Comparison of ENCODE assay signal across 26 mouse cellular contexts in the genomic region with DNA sequence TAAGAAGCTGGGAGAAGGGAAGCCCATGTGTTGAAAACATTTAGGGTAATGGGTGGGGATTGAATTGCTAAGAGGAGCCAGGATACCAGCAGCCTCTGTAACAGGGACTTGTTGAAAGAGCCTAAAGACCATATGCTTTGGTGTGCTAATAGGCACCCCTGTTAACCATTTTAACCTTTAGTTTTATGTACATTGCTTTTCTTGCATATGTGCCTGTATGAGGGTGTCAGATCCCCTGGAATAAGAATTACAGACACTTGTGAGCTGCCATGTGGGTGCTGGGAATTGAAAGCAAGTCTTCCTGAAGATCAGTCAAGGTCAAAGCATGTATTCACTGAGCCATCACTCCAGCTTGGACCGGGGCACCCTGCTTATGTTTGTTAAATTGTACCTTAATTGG. TPM values are rescaled to one million over a fixed set of nuclear protein-coding genes. Genes with fewer than 3 reads are reported as not detected.
"Had no signal": no experiment of that assay in that cellular context is flagged by ENCODE, and none has a peak within 500 bp of the region (broad histone marks: within the 10 kb centered on the region; RNA-seq: fewer than 3 reads in every experiment).

No protein-coding gene starts in this region.

- H3K9ac ChIP-seq: lung, embryonic 14.5 days; midbrain, embryonic 12.5 days; neural tube, embryonic 13.5 days; neural tube, embryonic 15.5 days; stomach, embryonic 15.5 days had no signal

- H3K27ac ChIP-seq: midbrain, embryonic 10.5 days; midbrain, embryonic 12.5 days; neural tube, embryonic 13.5 days; neural tube, embryonic 15.5 days; stomach, embryonic 15.5 days; stomach, postnatal 0 days had no signal

- DNase-seq: lung, adult 18-20 months; lung, embryonic 14.5 days; lung, postnatal 10 days; lung, postnatal 4 days; midbrain, embryonic 14.5 days; retina, postnatal 1 day; right cerebral cortex, adult 18-20 months; right cerebral cortex, postnatal 25 days; right cerebral cortex, postnatal 4 days; thymus, adult 2 months; thymus, postnatal 25 days had no signal

- ATAC-seq: midbrain, embryonic 16.5 days had no signal

- H3K9me3 ChIP-seq: midbrain, embryonic 10.5 days; midbrain, embryonic 12.5 days; neural tube, embryonic 13.5 days; neural tube, embryonic 15.5 days; stomach, embryonic 15.5 days had no signal

- H3K4me2 ChIP-seq: lung, embryonic 14.5 days; midbrain, embryonic 12.5 days; neural tube, embryonic 13.5 days; neural tube, embryonic 15.5 days; stomach, embryonic 15.5 days had no signal

- H3K4me3 ChIP-seq: midbrain, embryonic 10.5 days; midbrain, embryonic 12.5 days; myocyte; neural tube, embryonic 13.5 days; neural tube, embryonic 15.5 days; stomach, embryonic 15.5 days had no signal

- H3K27me3 ChIP-seq: midbrain, embryonic 12.5 days; neural tube, embryonic 13.5 days; neural tube, embryonic 15.5 days; stomach, embryonic 15.5 days had no signal

- H3K36me3 ChIP-seq: midbrain, embryonic 10.5 days; midbrain, embryonic 12.5 days; neural tube, embryonic 13.5 days; neural tube, embryonic 15.5 days; stomach, embryonic 15.5 days had no signal

- H3K4me1 ChIP-seq: midbrain, embryonic 10.5 days; midbrain, embryonic 12.5 days; neural tube, embryonic 13.5 days; neural tube, embryonic 15.5 days; stomach, embryonic 15.5 days had no signal

RNA-seq across cellular contexts. Expression of gene Spata4, which starts 35.4 kb away (rescaled TPM):
- total RNA-seq: megakaryocyte-erythroid progenitor cell, adult 5-6 weeks had no signal
- polyA plus RNA-seq: liver, embryonic 16.5 days; lung, embryonic 14.5 days; lung, embryonic 16.5 days; midbrain, embryonic 10.5 days; midbrain, embryonic 12.5 days; midbrain, embryonic 14.5 days; midbrain, embryonic 16.5 days; myocyte; neural tube, embryonic 11.5 days; neural tube, embryonic 13.5 days; neural tube, embryonic 15.5 days; small intestine, adult 2 months; spleen, adult 2 months; stomach, embryonic 15.5 days; stomach, postnatal 0 days; thymus, adult 2 months had no signal

RNA-seq across cellular contexts. Expression of gene Asb5, which starts 35.8 kb away (rescaled TPM):
- total RNA-seq: megakaryocyte, adult 5-6 weeks; megakaryocyte-erythroid progenitor cell, adult 5-6 weeks had no signal
